Comparison of ENCODE assay signal across 19 mouse cellular contexts in the genomic region with DNA sequence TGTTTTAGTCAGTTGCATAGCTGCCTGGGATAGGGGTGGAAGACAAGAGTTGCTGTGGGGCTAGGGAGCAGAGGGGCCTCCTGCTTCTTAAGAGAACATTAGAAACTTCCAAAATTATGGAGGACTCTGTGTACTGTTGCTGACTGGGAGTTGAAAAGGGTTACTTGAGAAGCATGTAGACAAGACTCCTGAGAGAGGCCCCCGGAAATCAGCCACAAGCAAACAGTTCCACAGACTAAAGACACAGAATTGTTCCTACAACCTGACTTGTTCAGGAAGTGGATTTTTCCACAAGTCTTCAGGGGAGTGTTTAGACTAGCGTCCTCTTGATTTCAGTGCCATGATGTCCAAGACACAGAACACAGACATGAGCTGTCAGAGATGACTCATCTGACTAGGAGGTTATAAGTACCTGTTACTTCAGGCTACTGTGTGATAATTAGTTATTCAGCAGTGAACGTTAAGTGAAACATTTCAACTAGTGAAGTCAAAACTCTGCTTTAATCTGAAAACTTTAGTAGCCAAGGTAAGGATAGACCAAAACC. TPM values are rescaled to one million over a fixed set of nuclear protein-coding genes. Genes with fewer than 3 reads are reported as not detected.
DNase-seq lines count a peak whose midpoint lies in the region; ATAC-seq and TF ChIP-seq lines count a peak whose summit lies in the region.
"Had no signal": no experiment of that assay in that cellular context is flagged by ENCODE, and none has a peak within 500 bp of the region (broad histone marks: within the 10 kb centered on the region; RNA-seq: fewer than 3 reads in every experiment).

No protein-coding gene starts in this region.

- no peaks in the 10 kb centered on the region for H3K9me3 ChIP-seq in heart, embryonic 10.5 days
- no peaks in the 10 kb centered on the region for H3K9me3 ChIP-seq in hindbrain, postnatal 0 days (ENCODE audit: low read length)
- no peaks in the 10 kb centered on the region for H3K9me3 ChIP-seq in hindbrain, embryonic 13.5 days
- H3K9me3 ChIP-seq: forebrain, embryonic 12.5 days; hindbrain, embryonic 15.5 days; kidney, embryonic 15.5 days had no signal

- 0 out of 2 replicates have a peak, but pooled peaks have one; percentile 18 for ATAC-seq in hindbrain, postnatal 0 days
- no peak for ATAC-seq in hindbrain, embryonic 13.5 days (ENCODE audit: low FRiP score)
- ATAC-seq in Patski, result peak; percentile 38
- ATAC-seq: intestine, embryonic 16.5 days had no signal

- no peaks in the 10 kb centered on the region for H3K27me3 ChIP-seq in heart, embryonic 10.5 days (ENCODE audit: insufficient read depth, poor library complexity, severe bottlenecking)
- no peaks in the 10 kb centered on the region for H3K27me3 ChIP-seq in hindbrain, postnatal 0 days (ENCODE audit: insufficient read depth, low read length)
- H3K27me3 ChIP-seq in hindbrain, embryonic 13.5 days, result no peaks in the 10 kb centered on the region
- H3K27me3 ChIP-seq in Patski, result no peaks in the 10 kb centered on the region
- H3K27me3 ChIP-seq: forebrain, embryonic 12.5 days; hindbrain, embryonic 15.5 days; kidney, embryonic 15.5 days had no signal

- no peak overlapping the region for H3K27ac ChIP-seq in heart, embryonic 10.5 days
- H3K27ac ChIP-seq in hindbrain, postnatal 0 days, result no peak overlapping the region
- no peak overlapping the region for H3K27ac ChIP-seq in hindbrain, embryonic 13.5 days
- H3K27ac ChIP-seq: forebrain, embryonic 12.5 days; hindbrain, embryonic 15.5 days; kidney, embryonic 15.5 days had no signal

- in situ Hi-C loops in Patski (cut with MboI; ENCODE audit: low pct_unique_long_range_greater_than_20kb), result loop anchor here (10.0 kb wide), 1 partner anchor 56 kb away; no protein-coding TSS in a partner anchor

- H3K9ac ChIP-seq in hindbrain, postnatal 0 days (replicated peaks; ENCODE audit: low read length), result no peak overlapping the region
- no peak overlapping the region for H3K9ac ChIP-seq in hindbrain, embryonic 13.5 days
- H3K9ac ChIP-seq: forebrain, embryonic 12.5 days; hindbrain, embryonic 15.5 days; kidney, embryonic 15.5 days; lung, embryonic 14.5 days had no signal

- no peak for TF ChIP-seq CTCF in hindbrain, postnatal 0 days (IDR thresholded peaks at IDR 0.05; ENCODE audit: low read depth)
- no peak for TF ChIP-seq CTCF in Patski (IDR thresholded peaks at IDR 0.05)

- no peak overlapping the region for H3K4me3 ChIP-seq in heart, embryonic 10.5 days
- no peak overlapping the region for H3K4me3 ChIP-seq in hindbrain, postnatal 0 days (ENCODE audit: low read length)
- no peak overlapping the region for H3K4me3 ChIP-seq in hindbrain, embryonic 13.5 days
- H3K4me3 ChIP-seq: forebrain, embryonic 12.5 days; hindbrain, embryonic 15.5 days; kidney, embryonic 15.5 days had no signal

- peak; percentile 90 for DNase-seq in heart, adult 11 months
- DNase-seq in heart, embryonic 10.5 days (ENCODE audit: low spot score), result no peak
- DNase-seq in hindbrain, postnatal 0 days (ENCODE audit: low spot score), result no peak
- DNase-seq in 3134 (ENCODE audit: extremely low read depth, insufficient read length, low spot score) (peak; percentile 57), Patski (ENCODE audit: low read depth, low spot score) (peak; percentile 77)
- DNase-seq in frontal cortex, postnatal 25 days (ENCODE audit: low spot score in 2 of 2), result no peak
- DNase-seq in right cerebral cortex, postnatal 10 days (ENCODE audit: low spot score in 2 of 2), result no peak
- DNase-seq: adrenal gland, adult 8-10 months; cerebellum, postnatal 14 days; gastrocnemius, postnatal 14 days; lung, embryonic 14.5 days; lung, postnatal 36 days; spleen, adult 18-20 months; thymus, postnatal 25 days had no signal

- 57% methylated on average over 3 of the region's 3 CpGs for WGBS in heart, embryonic 10.5 days
- 51% methylated on average over 3 of the region's 3 CpGs for WGBS in hindbrain, postnatal 0 days
- 72% methylated on average over 3 of the region's 3 CpGs for WGBS in hindbrain, embryonic 13.5 days

- POLR2A ChIA-PET in Patski (lab: Charles Lee), result no interaction called here

- H3K36me3 ChIP-seq in heart, embryonic 10.5 days, result no peaks in the 10 kb centered on the region
- no peaks in the 10 kb centered on the region for H3K36me3 ChIP-seq in hindbrain, postnatal 0 days (ENCODE audit: insufficient read depth, low read length)
- no peaks in the 10 kb centered on the region for H3K36me3 ChIP-seq in hindbrain, embryonic 13.5 days
- H3K36me3 ChIP-seq: forebrain, embryonic 12.5 days; hindbrain, embryonic 15.5 days; kidney, embryonic 15.5 days had no signal

- no peak overlapping the region for H3K4me2 ChIP-seq in hindbrain, postnatal 0 days (ENCODE audit: low read depth, low read length)
- no peak overlapping the region for H3K4me2 ChIP-seq in hindbrain, embryonic 13.5 days
- H3K4me2 ChIP-seq: forebrain, embryonic 12.5 days; hindbrain, embryonic 15.5 days; kidney, embryonic 15.5 days; lung, embryonic 14.5 days had no signal

- CTCF ChIA-PET in Patski (lab: Charles Lee), result interaction anchor here (0.7 to 1.9 kb wide), 7 partner anchors 9 to 62 kb away, joined by 3 to 5 read pairs (median 3); no protein-coding TSS in a partner anchor

- peaks cover 12% of the 10 kb centered on the region; the same call in 1 of the 2 replicates for H3K4me1 ChIP-seq in heart, embryonic 10.5 days
- no peaks in the 10 kb centered on the region for H3K4me1 ChIP-seq in hindbrain, postnatal 0 days (ENCODE audit: insufficient read depth, low read length)
- H3K4me1 ChIP-seq in hindbrain, embryonic 13.5 days (replicated peaks), result 0 out of 2 replicates have a peak, but pooled peaks cover 10% of the 10 kb centered on the region
- H3K4me1 ChIP-seq: kidney, embryonic 15.5 days had no signal

RNA-seq across cellular contexts. Expression of a gene that starts 3.8 kb away (rescaled TPM):
- 0.29 and 0.39 TPM in 2 replicates for polyA plus RNA-seq in heart, embryonic 10.5 days (2016; fragmentation: Nextera tagmentation; extraction: Ambion mirVana)
- total RNA-seq in hindbrain, postnatal 0 days (2014; rRNA removed), result 19.1 and 20.6 TPM in 2 replicates
- polyA plus RNA-seq in hindbrain, postnatal 0 days (2015; fragmentation: Nextera tagmentation; extraction: Ambion mirVana), result 15.0 and 18.7 TPM in 2 replicates
- polyA plus RNA-seq in hindbrain, embryonic 13.5 days (2015; fragmentation: Nextera tagmentation; extraction: Ambion mirVana), result 11.9 and 12.1 TPM in 2 replicates
- 902 TPM for polyA plus RNA-seq in Patski (2021)

Comparison
In these comparisons a context has a peak if more than half of its experiments do, and no peak if none do; other contexts are left out.
1. DNase-seq: peak in heart, adult 11 months (single experiment), 3134 (single experiment) and Patski (single experiment); none in heart, embryonic 10.5 days (single experiment), hindbrain, postnatal 0 days (single experiment), frontal cortex, postnatal 25 days (0 of 2) and right cerebral cortex, postnatal 10 days (0 of 2).
2. RNA of a gene that starts 3.8 kb away (polyA plus RNA-seq): 902 TPM in Patski (single experiment); 15.0 to 18.7 TPM in hindbrain, postnatal 0 days, 11.9 to 12.1 TPM in hindbrain, embryonic 13.5 days and 0.29 to 0.39 TPM in heart, embryonic 10.5 days; every median in the first group is over 10 times any median in the second.